Mouse (Mus musculus): ENCODE measurements around the gene Gimap5. TPM values are rescaled to one million over a fixed set of nuclear protein-coding genes. Genes with fewer than 3 reads are reported as not detected.

Gene Gimap5
- polyA plus RNA-seq, 1 experiment from 2014 or later, result 1.5 TPM

DNA sequence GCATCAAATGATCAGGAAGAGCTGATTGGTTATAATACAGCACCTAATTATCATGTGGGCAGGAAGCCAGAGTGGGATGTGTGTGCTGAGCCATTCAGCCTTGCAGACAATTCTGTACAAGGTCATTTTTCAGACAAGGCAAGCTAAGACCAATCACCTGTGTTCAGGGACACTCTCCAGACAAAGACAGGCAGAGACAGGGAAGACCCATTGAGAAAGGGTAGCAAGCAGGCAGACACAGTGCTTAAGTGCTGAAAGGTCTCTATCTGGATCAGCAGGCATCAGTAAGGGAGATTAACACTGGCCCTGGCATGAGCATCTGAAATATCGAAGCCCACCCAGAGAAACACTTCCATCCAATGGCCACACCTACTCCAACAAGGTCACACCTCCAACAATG lies 38.4 kb downstream of the Gimap5 start:
- H3K4me3 ChIP-seq (ENCODE audit: low read depth, low read length), result no peak overlapping the region
- H3K4me1 ChIP-seq (ENCODE audit: control insufficient read depth, insufficient read depth, low read length), result no peaks in the 10 kb centered on the region
- ATAC-seq, result no peak
- no peaks in the 10 kb centered on the region for H3K27me3 ChIP-seq (ENCODE audit: control insufficient read depth, insufficient read depth, low read depth, low read length)
- no peak overlapping the region for H3K4me2 ChIP-seq (ENCODE audit: low read length)
- H3K9me3 ChIP-seq (replicated peaks; ENCODE audit: control insufficient read depth, low read length, poor library complexity, severe bottlenecking), result no peaks in the 10 kb centered on the region
- no peak overlapping the region for H3K27ac ChIP-seq (ENCODE audit: low read length)
- WGBS, result 93% methylated on average over 1 of the region's 1 CpGs
- H3K9ac ChIP-seq (ENCODE audit: low read depth, low read length), result no peak overlapping the region
- no peaks in the 10 kb centered on the region for H3K36me3 ChIP-seq (ENCODE audit: control insufficient read depth, insufficient read depth, low read length)

DNA sequence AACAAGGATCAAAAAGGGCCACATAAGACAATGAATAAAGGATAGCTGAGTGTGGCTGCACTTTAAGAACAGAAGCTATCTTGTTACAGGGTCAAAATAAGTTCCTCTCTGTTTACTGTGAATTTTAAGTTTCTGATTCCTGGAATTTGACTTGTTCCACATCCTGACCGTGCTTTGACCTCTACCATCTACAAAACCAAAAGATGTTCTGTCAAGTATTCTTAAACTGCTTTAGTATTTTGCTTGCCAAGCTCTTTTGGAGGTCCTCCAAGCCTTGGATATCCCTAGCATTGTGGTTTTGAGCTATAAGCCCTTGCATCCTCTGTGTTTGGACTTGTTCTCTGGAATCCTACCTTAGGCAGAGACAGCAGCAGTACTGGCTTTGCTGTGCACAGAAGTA lies 39.2 kb downstream of the Gimap5 start:
- Histone ChIP-seq H3K27me3 (ENCODE audit: control insufficient read depth, insufficient read depth, low read depth, low read length) (no peaks in the 10 kb centered on the region), H3K9ac (ENCODE audit: low read depth, low read length) (no peak overlapping the region), H3K4me1 (ENCODE audit: control insufficient read depth, insufficient read depth, low read length) (no peaks in the 10 kb centered on the region), H3K4me3 (ENCODE audit: low read depth, low read length) (no peak overlapping the region), H3K27ac (ENCODE audit: low read length) (no peak overlapping the region), H3K4me2 (ENCODE audit: low read length) (no peak overlapping the region), H3K36me3 (ENCODE audit: control insufficient read depth, insufficient read depth, low read length) (no peaks in the 10 kb centered on the region), H3K9me3 (replicated peaks; ENCODE audit: control insufficient read depth, low read length, poor library complexity, severe bottlenecking) (no peaks in the 10 kb centered on the region)
- ATAC-seq, result no peak
- WGBS, result 64% methylated on average over 1 of the region's 1 CpGs

DNA sequence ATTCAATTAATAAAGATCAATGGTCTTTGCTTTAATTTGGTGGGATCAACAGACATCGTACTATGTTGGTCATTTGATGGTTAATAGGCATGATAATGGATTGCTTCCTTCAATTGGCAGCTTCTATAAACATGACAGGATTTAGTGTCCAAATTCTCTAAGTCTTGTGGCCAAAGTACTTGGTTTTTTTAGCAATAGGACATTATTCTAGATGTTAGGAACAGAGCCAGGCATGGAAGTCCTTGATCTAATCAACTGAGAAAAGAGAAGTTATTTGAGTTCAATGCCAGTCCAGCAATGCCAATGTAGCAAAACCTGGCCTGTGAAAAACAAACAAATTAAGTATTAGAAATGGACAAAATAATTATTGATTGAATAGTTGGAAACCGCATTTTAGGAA lies 39.6 kb downstream of the Gimap5 start:
- Histone ChIP-seq H3K27ac (ENCODE audit: low read length) (no peak overlapping the region), H3K27me3 (ENCODE audit: control insufficient read depth, insufficient read depth, low read depth, low read length) (no peaks in the 10 kb centered on the region), H3K9me3 (replicated peaks; ENCODE audit: control insufficient read depth, low read length, poor library complexity, severe bottlenecking) (no peaks in the 10 kb centered on the region), H3K4me2 (ENCODE audit: low read length) (no peak overlapping the region), H3K4me3 (ENCODE audit: low read depth, low read length) (no peak overlapping the region), H3K9ac (ENCODE audit: low read depth, low read length) (no peak overlapping the region), H3K4me1 (ENCODE audit: control insufficient read depth, insufficient read depth, low read length) (no peaks in the 10 kb centered on the region), H3K36me3 (ENCODE audit: control insufficient read depth, insufficient read depth, low read length) (no peaks in the 10 kb centered on the region)
- no peak for ATAC-seq
- 82% methylated on average over 2 of the region's 2 CpGs for WGBS

DNA sequence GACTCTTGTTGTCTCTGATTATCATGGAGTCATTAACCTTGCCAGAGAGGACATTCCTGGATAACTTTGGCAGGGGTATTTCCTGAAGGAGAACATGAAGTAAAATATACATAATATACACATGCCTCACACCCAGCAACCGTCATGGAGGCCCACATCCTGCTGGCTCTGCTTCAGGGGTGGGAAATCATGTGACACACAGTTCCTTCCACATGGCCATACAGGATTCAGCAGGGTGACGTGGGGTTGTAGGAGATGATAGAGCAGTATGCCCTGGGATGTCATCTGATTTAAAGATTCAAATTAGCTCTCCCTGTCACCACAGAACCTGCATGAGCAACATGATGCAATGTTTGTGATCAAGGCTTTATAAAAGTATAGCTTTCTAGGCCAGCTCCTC lies 41.9 kb downstream of the Gimap5 start:
- no peaks in the 10 kb centered on the region for H3K27me3 ChIP-seq (ENCODE audit: control insufficient read depth, insufficient read depth, low read depth, low read length)
- no peaks in the 10 kb centered on the region for H3K36me3 ChIP-seq (ENCODE audit: control insufficient read depth, insufficient read depth, low read length)
- H3K4me3 ChIP-seq (ENCODE audit: low read depth, low read length), result no peak overlapping the region
- no peak overlapping the region for H3K4me2 ChIP-seq (ENCODE audit: low read length)
- no peaks in the 10 kb centered on the region for H3K9me3 ChIP-seq (replicated peaks; ENCODE audit: control insufficient read depth, low read length, poor library complexity, severe bottlenecking)
- H3K9ac ChIP-seq (ENCODE audit: low read depth, low read length), result no peak overlapping the region
- WGBS, result 93% methylated on average over 2 of the region's 2 CpGs
- no peak overlapping the region for H3K27ac ChIP-seq (ENCODE audit: low read length)
- no peak for ATAC-seq
- H3K4me1 ChIP-seq (ENCODE audit: control insufficient read depth, insufficient read depth, low read length), result no peaks in the 10 kb centered on the region

DNA sequence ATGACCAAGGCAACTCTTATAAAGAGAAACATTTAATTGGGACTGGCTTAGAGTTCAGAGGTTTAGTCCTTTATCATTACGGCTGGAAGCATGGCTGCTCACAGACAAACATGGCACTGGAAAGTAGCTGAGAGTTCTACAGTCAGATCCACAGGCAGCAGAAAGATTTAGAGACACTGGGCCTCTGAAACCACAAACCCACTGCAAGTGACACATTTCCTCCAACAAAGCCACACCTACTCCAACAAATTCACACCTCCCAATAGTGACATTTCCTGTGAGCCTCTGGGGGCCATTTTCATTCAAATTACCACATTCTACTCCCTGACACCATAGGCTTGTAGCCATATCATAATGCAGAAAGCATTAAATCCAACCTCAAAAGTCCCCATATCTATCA lies 55.9 kb downstream of the Gimap5 start:
- 70% methylated on average over 1 of the region's 1 CpGs for WGBS
- no peaks in the 10 kb centered on the region for H3K36me3 ChIP-seq (ENCODE audit: control insufficient read depth, insufficient read depth, low read length)

DNA sequence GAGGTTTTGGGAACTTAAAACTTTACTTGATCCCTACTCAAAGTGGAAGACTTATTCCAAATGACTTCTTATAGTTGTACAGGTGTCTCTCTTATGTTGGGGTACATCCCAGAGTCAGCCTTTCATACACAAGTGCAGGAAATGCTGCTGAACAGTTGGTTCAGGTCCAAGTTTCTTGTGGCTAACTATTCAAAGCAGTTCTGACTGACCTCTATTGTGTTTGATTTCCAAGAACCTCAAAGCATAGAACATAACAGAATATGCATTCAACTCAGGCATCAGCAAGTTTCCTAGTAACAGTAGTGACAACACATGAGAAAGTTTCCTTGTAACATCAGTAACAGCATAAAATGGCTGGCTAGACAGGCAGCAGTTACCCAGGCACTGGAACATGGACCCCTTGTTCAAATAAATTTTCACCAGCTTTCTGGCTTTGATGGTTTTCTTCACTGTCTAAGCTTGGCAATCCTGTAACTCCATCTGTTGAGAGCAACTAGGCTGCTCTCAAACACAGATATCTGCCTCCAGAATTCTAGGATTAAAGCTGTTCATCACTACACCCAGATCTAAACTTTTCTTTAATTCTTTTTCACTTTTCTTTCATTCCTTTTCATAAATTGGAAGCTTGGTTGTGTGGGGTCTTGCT lies 57.5 kb downstream of the Gimap5 start:
- Histone ChIP-seq H3K4me3 (ENCODE audit: low read depth, low read length) (no peak overlapping the region), H3K36me3 (ENCODE audit: control insufficient read depth, insufficient read depth, low read length) (no peaks in the 10 kb centered on the region), H3K4me1 (ENCODE audit: control insufficient read depth, insufficient read depth, low read length) (no peaks in the 10 kb centered on the region), H3K27ac (ENCODE audit: low read length) (no peak overlapping the region), H3K9ac (ENCODE audit: low read depth, low read length) (no peak overlapping the region), H3K4me2 (ENCODE audit: low read length) (no peak overlapping the region), H3K27me3 (ENCODE audit: control insufficient read depth, insufficient read depth, low read depth, low read length) (no peaks in the 10 kb centered on the region), H3K9me3 (replicated peaks; ENCODE audit: control insufficient read depth, low read length, poor library complexity, severe bottlenecking) (no peaks in the 10 kb centered on the region)
- no peak for ATAC-seq

More for the DNA sequence above, 55.9 kb downstream of the Gimap5 start:
- Histone ChIP-seq H3K4me3 (ENCODE audit: low read depth, low read length) (no peak overlapping the region), H3K4me1 (ENCODE audit: control insufficient read depth, insufficient read depth, low read length) (no peaks in the 10 kb centered on the region), H3K9me3 (replicated peaks; ENCODE audit: control insufficient read depth, low read length, poor library complexity, severe bottlenecking) (no peaks in the 10 kb centered on the region), H3K27ac (ENCODE audit: low read length) (no peak overlapping the region), H3K4me2 (ENCODE audit: low read length) (no peak overlapping the region), H3K9ac (ENCODE audit: low read depth, low read length) (no peak overlapping the region), H3K27me3 (ENCODE audit: control insufficient read depth, insufficient read depth, low read depth, low read length) (no peaks in the 10 kb centered on the region)
- ATAC-seq, result no peak

Other genes with a start within 250 kb of the Gimap5 start
- gene Atp6v0e2, start 208.6 kb upstream of the Gimap5 start, polyA plus RNA-seq (2015; fragmentation: Nextera tagmentation; extraction: Ambion mirVana), result 302 and 362 TPM in 2 replicates
- 27.5 and 27.9 TPM in 2 replicates for gene Lrrc61, start 191.4 kb upstream of the Gimap5 start, polyA plus RNA-seq (2015; fragmentation: Nextera tagmentation; extraction: Ambion mirVana)
- gene Rarres2, start 173.4 kb upstream of the Gimap5 start, polyA plus RNA-seq (2015; fragmentation: Nextera tagmentation; extraction: Ambion mirVana), result 5.3 and 5.7 TPM in 2 replicates
- not detected in 2 replicates for gene Gm45021, start 156.6 kb upstream of the Gimap5 start, polyA plus RNA-seq (2015; fragmentation: Nextera tagmentation; extraction: Ambion mirVana)
- gene Repin1, start 152.3 kb upstream of the Gimap5 start, polyA plus RNA-seq (2015; fragmentation: Nextera tagmentation; extraction: Ambion mirVana), result 48.2 and 48.8 TPM in 2 replicates
- not detected in 2 replicates for gene Gm44965, start 152.3 kb upstream of the Gimap5 start, polyA plus RNA-seq (2015; fragmentation: Nextera tagmentation; extraction: Ambion mirVana)
- gene Zfp775, start 144.1 kb upstream of the Gimap5 start, polyA plus RNA-seq (2015; fragmentation: Nextera tagmentation; extraction: Ambion mirVana), result 14.1 and 16.7 TPM in 2 replicates
- gene AI854703, start 119.4 kb upstream of the Gimap5 start, polyA plus RNA-seq (2015; fragmentation: Nextera tagmentation; extraction: Ambion mirVana), result 24.9 and 27.4 TPM in 2 replicates
- gene Gimap8, start 99.0 kb upstream of the Gimap5 start, polyA plus RNA-seq (2015; fragmentation: Nextera tagmentation; extraction: Ambion mirVana), result 0.37 and 0.48 TPM in 2 replicates
- 1.6 and 3.1 TPM in 2 replicates for gene Gimap9, start 70.1 kb upstream of the Gimap5 start, polyA plus RNA-seq (2015; fragmentation: Nextera tagmentation; extraction: Ambion mirVana)
- gene Gimap4, start 61.6 kb upstream of the Gimap5 start, polyA plus RNA-seq (2015; fragmentation: Nextera tagmentation; extraction: Ambion mirVana), result 0.88 and 1.0 TPM in 2 replicates
- 6.2 and 7.2 TPM in 2 replicates for gene Gimap6, start 38.0 kb upstream of the Gimap5 start, polyA plus RNA-seq (2015; fragmentation: Nextera tagmentation; extraction: Ambion mirVana)
- gene Gm28053, start 27.6 kb upstream of the Gimap5 start, polyA plus RNA-seq (2015; fragmentation: Nextera tagmentation; extraction: Ambion mirVana), result 0.62 and 1.2 TPM in 2 replicates
- gene Gimap7, start 27.6 kb upstream of the Gimap5 start, polyA plus RNA-seq (2015; fragmentation: Nextera tagmentation; extraction: Ambion mirVana), result not detected in 2 replicates
- gene Gimap1, start 7.1 kb upstream of the Gimap5 start, polyA plus RNA-seq (2015; fragmentation: Nextera tagmentation; extraction: Ambion mirVana), result 5.2 and 5.4 TPM in 2 replicates
- not detected in 2 replicates for gene Gimap3, start 24.7 kb downstream of the Gimap5 start, polyA plus RNA-seq (2015; fragmentation: Nextera tagmentation; extraction: Ambion mirVana)
- 17.9 and 19.7 TPM in 2 replicates for gene Tmem176a, start 94.7 kb downstream of the Gimap5 start, polyA plus RNA-seq (2015; fragmentation: Nextera tagmentation; extraction: Ambion mirVana)
- gene Tmem176b, start 95.3 kb downstream of the Gimap5 start, polyA plus RNA-seq (2015; fragmentation: Nextera tagmentation; extraction: Ambion mirVana), result 113 and 127 TPM in 2 replicates
- gene Aoc1, start 126.7 kb downstream of the Gimap5 start, polyA plus RNA-seq (2015; fragmentation: Nextera tagmentation; extraction: Ambion mirVana), result 0.07 TPM in 1 of 2 replicates, not detected in the other
- not detected in 2 replicates for gene 1600015I10Rik, start 183.7 kb downstream of the Gimap5 start, polyA plus RNA-seq (2015; fragmentation: Nextera tagmentation; extraction: Ambion mirVana)
- gene Doxl2, start 228.8 kb downstream of the Gimap5 start, polyA plus RNA-seq (2015; fragmentation: Nextera tagmentation; extraction: Ambion mirVana), result not detected in 2 replicates
- gene Svs1, start 240.7 kb downstream of the Gimap5 start, polyA plus RNA-seq (2015; fragmentation: Nextera tagmentation; extraction: Ambion mirVana), result not detected in 2 replicates